Mouse (Mus musculus): ENCODE measurements around the gene Zfp493.
"Not testable (repeated sequence)": the region's sequence is repeated elsewhere in the genome, so short reads cannot be mapped to it uniquely, and the experiment has no call there.

The Zfp493 gene

DNA sequence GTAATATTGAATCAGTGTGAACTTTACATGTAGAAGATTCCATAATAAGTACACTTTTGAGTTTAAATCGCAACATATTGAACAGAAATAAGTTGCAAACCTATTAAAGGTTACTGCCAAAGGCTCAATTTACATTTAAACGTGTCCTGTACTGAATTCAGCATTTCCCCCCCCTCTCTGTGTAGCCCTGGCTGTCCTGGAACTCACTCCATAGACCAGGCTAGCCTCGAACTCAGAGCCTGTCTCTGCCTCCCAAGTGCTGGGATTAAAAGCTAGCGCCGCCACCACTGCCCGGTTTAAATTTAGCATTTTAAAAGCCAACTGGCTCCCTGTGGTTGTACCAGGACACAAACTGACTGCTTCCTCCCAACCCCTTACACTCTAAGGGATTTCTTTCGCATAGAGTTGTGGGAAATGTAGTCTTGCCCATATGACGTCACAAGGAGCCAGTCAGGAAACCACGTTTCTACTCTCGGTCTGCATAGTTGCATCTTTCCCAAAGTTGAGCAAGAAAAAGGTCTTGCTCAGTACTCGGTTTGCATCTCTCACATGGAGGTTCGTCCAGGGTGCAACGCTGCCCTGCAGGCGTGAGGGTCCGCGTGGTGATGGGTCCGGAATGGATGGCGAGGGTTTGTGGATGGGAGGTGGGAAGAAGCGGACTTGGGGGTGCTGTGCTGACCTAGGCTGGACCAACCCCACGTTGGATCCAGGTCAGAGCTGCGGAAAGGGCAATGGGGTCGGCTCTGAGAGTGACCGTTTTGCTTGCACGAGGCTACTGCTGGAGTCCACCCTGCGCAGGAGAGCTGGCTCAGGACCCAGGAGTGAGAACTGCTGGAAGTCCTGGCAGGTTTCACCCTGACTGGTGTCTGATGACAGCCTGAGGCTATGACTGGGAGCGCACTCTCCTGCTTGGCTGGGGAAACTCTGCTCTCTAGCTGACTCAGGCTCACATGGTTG is at the start of gene Zfp493:
Gene Zfp493 (plus strand): TSS at position 429 of the 957 bp plus-strand sequence.
- DNase-seq: peak; percentile 67

DNA sequence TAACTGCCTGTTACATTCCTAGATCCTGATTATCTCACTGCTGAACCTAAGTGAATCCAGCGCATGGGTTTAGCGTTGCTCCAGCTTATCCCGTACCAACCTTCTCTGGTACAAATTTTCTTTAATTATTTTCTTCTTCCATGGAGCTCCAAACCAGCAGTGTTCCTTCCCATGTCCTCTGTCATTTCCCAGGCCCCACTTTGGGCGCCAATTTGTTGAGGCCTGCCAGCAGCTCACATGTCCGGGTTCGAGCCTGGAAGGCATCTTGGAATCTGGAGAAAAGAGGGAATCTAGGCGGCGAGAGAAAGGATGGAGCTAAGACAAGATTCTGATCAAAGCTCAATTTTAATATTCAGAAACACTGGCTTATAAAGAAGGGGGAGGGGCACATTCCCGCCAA is 45.1 kb upstream of the Zfp493 start:
- not testable (repeated sequence) for DNase-seq

DNA sequence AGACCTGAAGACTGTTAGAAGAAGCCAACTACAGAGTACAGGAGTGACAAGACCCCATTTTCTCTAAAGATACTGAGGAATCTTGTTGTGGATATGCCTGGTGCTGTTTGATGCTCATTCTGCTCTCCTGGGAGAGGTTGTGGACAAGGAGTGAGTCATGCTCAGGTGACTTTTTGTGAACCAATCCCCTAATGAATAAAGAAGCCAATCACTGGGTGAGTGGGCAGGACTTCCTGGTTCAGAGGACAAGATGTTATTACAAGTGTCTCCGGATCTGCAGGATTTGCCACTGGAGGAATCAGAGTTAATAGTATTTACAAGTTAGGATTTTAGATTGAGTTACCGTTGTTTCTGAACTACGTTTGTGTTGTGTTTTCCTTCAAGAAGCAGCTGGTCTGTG is 36.6 kb upstream of the Zfp493 start:
- no peak for DNase-seq

DNA sequence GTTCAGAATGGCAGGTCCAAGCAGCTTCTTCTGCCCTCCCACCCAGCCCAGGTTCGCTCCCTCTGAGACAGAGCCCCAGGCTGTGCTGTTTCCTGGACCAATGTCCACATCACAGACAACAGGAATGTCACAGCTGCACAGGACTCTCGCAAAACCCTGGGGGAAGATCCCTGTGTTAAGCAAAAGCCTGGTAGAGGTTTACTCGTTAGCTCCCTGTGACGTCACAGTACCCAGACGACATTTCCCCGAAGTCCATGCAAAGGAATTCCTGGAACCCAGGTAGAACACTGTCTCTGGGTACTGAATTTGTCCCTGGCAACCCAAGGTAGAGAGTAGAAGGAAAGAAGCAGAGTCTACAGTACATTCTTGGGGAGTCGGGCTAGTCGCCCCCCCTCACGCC is 35.6 kb upstream of the Zfp493 start:
- no peak for DNase-seq

DNA sequence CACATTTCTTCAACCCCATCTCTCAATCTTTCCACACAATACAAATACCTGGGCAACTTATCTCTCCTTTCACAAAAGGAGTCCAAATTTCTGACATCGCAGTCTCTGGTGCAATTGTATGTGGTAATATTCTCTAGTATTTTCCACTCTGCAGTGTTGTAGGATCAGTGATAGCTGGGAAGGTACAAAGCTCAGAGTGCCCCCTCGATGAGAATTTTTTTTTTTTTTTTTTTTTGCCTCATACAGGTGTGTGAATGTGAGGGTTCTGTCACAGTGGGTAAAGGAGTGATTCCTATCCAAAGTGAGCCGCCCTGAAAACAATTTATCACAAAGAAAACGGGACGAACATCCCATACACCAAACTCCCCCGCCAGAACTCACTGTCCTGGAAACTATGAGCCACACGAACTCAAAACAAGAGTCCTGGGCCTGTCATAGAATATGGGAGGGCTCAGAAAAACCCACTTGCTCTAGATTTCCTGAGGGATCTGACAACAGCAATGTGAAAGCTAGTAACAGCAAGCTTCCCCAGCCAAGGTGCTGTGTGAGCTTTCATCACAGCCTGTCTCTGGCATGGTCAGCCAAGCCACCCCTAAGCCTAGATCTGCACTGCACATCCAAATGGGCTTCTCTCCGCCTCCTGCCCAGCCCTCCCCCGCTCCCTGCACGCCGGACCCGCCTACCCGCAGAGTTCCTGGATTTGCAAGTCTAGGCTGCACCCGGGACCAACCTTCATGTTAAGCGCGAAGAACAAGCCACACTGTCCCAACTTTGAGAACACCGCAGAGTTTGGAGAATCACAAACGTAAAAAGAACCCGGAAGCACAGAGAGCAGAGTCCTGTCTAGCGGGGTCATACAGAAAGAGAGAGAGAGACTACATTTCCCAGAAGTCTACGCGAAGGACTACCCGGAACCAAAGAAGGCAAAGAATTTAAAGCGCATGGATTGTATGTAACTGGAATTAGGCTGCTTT is 24.9 kb upstream of the Zfp493 start, which contains the start of gene Zfp85:
Gene Zfp85 (minus strand): TSS at position 896 of the 974 bp plus-strand sequence.
- peak; percentile 61 for DNase-seq

DNA sequence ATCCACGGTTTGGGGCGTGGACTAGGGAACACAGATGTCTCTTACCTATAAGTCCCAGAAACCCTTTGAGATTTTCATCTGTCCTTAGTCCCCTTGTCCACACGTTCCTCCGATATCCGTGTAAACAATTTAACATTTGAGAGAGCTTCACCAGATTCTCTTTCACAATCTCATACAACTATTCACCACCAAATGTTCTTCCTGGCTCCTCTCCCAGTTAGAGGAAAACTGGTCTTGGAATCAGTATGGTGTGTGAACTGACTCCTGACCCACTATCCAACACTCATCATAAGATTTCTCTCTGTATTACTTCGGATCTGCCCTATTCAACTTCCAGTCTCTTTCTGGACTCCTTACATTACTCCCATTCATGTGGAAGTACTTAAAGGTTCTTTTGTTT is 23.7 kb upstream of the Zfp493 start:
- no peak for DNase-seq

DNA sequence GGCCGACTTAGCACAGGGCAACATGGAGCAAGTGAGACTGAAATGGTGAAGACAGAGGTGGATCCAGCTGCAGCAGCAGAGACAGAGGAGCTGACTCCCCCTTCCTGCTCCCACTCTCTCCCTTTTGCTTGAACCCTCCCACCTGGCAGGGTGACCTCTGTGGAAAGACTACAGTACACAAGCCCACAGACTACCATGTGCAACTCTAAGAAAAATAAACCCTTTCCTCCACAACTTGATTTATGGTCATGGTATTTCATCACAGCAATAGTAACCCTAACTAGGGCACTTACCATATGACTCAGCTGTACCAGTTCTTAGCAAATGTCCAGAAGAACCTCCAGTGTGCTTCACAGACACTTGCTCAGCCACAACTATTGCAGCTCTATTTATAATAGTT is 19.5 kb upstream of the Zfp493 start:
- DNase-seq: no peak

DNA sequence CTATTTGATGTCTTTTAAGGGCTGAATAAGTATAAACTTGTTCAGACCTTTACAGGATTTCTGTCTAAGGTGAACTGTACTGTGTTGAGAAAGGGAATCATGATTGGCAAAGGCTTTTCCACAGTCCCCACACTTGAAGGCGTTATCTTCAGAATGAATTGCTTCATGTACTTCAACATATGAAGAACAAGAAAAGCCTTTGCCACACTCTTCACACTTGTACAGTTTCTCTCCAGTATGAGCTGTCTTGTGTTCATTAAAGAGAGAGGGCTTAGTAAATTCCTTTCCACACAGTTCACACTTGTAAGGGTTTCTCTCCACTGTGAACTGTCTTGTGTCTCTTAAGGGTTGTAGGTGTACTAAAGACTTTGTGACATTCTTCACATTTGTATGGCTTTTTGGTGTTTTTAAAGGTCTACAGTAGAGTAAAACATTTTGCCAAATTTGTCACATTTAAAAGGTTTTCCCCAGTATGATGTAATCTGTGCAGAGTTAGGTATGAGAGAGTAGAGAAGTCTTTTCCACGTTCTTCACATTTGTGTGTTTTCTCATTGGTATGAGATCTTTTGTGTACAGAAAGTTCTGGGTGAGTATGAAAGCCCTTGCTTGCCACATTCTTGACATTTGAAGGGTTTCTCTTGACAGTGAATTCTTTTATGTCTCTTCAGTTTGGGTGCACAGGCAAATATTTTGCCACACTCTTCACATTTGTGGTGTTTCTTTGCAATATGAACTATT is 16.3 kb upstream of the Zfp493 start:
- DNase-seq: no peak

DNA sequence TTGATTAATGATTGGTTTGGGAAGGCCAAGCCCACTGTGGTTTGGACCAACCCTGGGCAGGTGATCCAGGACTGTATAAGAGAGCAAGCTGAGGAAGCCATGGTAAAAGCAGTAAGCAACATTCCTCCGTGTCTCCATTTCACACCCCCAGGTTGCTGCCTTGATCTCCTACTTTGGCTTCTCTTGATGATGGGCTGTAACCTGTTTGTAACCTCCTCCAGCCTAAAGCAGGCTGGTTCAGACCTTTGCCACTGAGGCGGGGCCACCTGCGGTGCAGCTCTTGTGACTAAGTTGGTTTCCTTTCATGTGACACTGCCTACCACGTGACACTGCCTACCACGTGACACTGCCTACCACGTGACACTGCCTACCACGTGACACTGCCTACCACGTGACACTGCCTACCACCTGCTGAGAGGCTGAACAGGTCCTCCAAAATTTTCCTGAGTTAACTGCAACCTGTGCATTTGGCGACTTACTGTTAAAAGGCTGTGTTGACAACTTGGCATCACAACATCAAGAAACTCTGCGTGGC is 12.5 kb downstream of the Zfp493 start:
- no peak for DNase-seq

DNA sequence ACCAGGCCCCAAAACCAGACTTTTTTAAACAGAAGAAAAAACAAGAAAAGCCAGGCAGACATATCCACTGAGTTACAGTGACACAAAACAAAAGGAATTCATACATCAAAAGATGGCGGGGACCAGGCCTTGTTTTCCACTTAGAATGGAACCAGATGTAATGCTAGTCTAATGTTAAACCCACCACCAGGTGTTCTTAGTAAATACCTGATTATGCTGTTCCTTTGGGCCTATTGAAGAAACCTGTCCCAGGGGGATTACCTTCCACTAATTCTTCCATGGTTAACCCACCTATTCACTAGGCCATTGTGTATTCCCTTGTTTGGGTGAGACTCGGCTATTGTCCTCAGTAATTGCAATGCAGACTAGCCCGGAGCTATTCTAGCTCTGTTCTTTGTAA is 19.1 kb downstream of the Zfp493 start:
- DNase-seq: no peak

DNA sequence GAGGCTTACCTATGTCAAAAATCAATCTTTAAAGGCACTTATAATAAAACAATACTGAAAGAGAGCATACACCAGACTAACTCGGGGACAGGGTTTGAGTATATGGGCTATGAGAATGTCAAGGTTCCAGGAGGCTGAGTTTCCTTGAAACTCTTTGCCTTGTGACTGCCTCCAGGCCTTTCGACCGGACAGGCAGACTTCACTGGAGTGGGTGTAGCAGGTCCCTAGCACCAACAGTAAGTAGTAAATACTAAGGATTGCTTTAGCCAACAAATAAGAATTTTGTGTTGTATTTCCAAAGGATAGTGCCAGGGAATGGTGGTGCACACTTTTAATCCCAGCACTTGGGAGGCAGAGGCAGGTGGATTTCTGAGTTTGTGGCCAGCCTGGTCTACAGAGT is 19.7 kb downstream of the Zfp493 start:
- not testable (repeated sequence) for DNase-seq

DNA sequence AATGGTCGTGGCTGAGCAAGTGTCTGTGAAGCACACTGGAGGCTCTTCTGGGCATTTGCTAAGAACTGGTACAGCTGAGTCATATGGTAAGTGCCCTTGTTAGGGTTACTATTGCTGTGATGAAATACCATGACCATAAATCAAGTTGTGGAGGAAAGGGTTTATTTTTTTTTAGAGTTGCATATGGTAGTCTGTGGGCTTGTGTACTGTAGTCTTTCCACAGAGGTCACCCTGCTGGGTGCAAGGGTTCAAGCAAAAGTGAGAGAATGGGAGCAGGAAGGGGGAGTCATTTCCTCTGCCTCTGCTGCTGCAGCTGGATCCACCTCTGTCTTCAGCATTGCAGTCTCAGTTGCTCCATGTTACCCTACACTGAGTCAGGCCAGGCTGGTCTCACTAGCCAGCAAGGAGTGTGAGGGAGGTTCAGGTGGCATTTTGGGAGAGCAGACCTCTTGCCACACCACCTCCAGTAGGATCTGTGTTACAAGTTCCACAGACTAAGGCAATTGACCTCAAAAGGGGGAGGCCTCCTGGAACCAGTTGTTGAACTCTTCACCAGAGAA is 32.2 kb downstream of the Zfp493 start:
- DNase-seq: no peak

DNA sequence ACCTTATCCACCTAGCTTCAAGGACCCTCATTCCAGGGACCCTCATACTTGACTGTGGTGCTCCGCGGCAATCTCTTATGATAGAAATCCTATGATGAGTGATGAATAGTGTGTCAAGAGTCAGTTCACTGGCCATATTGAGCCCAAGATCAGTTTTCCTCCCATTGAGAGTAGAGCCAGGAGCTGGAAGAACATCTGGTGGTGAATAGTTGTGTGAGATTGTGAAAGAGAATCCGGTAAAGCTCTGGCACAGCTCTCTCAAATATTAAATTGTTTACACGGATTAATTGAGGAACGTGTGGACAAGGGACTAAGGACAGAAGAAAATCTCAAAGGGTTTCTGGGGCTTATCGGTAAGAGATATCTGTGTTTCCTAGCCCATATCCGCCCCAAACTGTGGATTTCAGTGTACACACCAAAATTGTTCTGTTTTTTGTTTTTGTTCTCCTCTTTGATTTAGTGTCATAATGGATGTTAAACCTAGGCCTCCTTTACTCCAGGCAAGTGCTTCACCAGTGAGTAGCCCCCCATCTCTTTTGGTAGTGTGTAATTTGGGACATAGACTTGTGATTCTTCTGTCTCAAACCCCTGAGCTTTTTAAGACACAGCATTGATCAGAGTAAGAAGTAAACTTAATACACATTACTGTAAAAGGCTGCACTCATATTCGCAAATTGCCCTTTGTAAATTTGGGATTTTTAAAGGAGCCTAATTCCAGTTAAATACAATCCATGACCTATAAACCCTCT is 33.6 kb downstream of the Zfp493 start:
- no peak for DNase-seq

DNA sequence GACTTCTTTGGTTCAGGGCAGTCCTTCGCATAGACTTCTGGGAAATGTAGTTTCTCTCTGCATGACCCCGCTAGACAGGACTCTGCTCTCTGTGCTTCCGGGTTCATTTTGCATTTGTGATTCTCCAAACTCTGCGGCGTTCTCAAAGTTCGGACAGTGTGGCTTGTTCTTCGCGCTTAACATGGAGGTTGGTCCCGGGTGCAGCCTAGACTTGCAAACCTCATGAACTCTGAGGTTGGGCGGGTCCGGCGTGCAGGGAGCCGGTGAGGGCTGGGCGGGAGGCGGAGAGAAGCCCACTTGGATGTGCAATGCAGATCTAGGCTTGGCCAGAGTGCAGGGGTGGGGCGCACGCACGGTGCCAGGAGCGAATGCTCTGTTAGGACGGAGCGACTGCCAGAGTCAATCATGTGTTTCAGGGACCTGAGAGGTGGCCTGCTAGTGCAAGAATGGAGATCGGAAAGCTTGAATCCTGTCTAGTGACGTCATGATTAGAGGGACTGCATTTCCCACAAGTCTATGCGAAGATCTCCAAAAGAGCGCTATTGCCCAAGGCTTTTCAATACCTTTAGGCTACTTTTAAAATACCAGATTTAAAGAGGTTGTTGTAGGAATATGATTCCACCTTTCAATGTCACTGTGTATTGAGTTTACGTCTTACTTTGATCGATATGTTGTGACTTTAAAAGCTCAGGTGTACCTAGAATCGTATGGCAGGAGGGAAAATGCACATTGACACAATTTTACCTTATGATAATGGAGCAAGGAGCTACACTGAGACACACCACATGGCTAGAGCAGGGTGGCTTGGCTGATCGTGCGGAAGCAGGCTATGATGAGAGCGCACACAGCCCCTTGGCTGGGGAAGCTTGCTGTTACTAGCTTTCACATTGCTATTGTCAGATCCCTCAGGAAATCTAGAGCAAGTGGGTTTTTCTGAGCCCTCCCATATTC is 34.5 kb downstream of the Zfp493 start, which contains the start of gene Zfp273:
Gene Zfp273 (plus strand): TSS at position 31 of the 951 bp plus-strand sequence.
- peak; percentile 86 for DNase-seq

DNA sequence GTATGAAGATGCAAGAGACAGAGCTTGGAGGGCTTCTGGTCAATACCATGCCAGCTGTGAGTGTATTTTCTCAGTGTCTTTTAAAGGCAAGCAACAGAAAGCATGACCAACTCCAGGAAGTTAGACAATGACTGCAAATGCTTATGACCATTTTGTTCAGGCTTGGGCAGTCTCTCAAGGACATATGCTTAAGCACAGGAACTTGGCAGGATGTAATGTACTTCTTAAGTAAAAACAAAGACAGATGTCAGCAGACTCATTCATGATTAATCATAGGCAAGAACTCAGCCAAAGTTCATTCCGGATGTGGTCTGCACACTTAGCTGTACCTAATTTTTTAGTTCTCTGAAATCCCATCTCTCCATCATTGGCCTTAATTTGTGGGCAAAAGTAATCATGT is 39.1 kb downstream of the Zfp493 start:
- no peak for DNase-seq

DNA sequence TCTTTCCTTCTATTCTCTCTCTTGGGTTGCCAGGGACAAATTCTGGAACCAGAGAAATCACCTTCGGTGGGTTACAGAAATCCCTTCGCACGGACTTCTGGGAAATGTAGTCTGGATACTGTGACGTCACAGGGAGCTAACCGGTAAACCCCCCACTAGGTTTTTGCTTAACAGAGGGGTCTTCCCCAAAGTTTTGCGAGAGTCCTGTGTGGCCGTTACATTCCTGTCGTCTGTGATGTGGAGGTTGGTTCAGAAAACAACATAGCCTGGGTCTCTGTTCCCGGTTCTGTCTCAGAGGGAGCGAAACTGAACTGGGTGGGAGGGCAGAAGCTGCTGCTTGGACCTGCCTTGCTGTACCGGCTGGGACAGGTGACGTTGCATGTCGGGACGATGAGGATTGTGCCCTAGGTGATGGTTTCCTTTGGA is 51.4 kb downstream of the Zfp493 start, which contains the start of gene Gm10037:
Gene Gm10037 (plus strand): TSS at position 196 of the 426 bp plus-strand sequence.
- DNase-seq: peak; percentile 57

DNA sequence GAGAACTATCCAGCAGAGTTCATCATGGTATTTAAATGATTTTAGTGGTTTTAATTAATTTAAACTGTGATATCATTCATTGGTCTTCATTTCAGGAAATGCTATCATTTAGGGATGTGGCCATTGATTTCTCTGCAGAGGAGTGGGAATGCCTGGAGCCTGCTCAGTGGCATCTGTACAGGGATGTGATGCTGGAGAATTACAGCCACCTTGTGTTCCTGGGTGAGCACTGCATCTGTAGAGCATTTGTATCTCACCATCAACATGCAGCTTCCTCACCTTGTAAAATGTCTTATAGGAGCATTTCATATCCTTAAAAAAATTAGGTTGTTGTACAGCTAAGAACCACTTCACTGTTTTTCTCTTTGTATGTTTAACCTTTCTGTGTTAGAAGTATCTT is 53.6 kb downstream of the Zfp493 start:
- DNase-seq: not testable (repeated sequence)

Data from kidney, adult 11 months (tissue).